Mouse (Mus musculus) A20 (cell line): Measurements from ENCODE around the gene Pom121l2.

Experiments
- DNase-seq: peaks from one replicate; pipeline ENCODE4 v3.0.0-alpha.2; 2011; ENCODE audit warnings: low read depth, low spot score

The Pom121l2 gene

DNA sequence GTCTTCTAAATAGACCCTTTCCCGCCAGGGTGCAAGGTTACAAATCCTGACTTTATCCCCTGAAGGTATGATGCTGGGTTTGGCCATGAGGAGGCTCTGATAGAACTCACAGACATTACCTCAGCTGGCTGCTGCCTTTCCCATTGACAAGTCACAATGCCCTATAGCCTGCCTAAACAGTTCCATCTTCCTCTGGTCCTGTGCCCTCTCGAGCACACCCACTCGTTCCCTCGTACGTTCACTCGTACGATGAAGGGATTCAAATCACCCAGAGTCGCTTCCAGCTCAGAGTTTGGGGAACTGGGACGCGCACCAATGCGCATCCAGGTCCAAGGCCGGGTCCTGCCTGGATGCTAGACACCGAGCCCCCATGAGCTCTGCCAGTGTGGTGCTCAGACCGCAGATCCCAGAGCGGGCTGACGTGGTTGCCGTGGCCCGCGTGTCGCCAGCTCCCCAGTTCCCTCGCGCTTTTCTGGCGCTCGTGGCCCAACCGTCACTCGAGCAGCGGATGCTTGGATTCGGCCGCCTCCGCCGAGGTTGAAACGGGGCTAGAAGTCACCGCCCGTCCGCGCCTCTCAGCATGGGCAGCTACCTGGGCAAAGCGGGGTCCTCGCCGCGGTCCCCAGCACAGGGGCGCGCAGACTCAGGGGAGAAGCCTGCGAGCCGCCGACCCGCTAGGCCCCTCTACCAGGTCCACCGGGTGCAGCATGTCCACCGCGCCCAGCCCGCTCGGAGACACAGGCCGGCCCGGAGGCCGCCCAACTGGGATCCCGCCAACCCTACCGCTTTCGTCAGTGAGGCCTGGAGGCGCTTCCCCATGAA lies at the start of gene Pom121l2:
Pom121l2 (plus strand) TSS at position 214 of the 822 bp plus-strand sequence.
- no peak for DNase-seq

DNA sequence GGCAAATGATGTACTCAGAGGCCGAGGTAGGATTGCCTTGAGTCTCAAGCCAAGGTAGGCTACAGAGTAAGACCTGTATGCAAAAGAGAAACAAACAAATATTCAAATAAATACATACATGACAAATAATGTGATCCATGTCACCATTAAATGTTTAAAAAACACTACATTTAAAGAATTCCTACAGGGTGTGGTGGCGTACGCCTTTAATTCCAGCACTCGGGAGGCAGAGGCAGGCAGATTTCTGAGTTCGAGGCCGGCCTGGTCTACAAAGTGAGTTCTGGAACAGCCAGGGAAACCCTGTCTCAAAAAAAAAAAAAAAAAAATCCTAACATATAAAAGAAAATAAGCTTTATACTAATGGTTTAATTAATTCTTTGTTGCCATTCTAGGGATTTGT lies 49.3 kb upstream of the Pom121l2 start:
- no peak for DNase-seq

DNA sequence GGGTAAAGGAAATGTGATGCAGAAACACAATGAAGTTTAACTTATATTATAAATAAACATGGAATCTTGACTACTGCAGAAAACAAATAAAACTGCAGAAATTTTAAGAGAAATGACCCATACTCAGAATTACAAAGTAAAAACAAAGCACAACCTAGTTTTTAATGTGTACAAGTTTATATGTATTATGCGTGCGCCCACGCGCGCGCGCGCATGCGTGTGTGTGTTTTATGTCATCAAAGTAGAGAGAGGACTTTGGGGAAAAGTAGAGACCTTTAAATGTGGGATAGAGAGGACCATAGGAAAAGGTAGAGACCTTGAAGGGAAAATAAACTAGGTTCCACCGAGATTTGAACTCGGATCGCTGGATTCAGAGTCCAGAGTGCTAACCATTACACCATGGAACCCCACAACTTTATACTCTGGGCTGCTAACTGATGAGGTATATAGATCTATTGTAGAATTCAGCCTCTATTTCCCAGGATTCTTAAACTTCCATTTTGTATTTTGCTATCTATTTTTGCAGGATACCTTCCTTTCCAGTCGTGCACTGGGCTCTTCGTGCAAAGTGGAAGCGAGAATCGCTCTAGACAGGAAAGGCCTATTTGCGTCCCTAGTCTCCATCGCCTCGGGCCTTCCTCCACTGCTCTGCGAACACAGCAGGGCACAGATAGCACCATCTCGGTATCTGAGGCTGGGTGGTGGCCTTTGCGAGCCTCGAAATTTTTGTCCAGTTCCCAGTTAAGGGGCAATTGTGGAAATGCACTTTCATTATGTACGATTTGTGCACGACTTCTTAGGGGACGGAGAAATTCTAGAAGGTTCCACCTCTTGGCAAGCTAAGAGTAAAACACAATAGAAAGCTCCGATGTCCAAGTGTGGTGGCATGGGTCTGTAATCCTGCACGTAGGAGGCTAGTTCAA lies 47.1 kb upstream of the Pom121l2 start:
- DNase-seq = no peak

DNA sequence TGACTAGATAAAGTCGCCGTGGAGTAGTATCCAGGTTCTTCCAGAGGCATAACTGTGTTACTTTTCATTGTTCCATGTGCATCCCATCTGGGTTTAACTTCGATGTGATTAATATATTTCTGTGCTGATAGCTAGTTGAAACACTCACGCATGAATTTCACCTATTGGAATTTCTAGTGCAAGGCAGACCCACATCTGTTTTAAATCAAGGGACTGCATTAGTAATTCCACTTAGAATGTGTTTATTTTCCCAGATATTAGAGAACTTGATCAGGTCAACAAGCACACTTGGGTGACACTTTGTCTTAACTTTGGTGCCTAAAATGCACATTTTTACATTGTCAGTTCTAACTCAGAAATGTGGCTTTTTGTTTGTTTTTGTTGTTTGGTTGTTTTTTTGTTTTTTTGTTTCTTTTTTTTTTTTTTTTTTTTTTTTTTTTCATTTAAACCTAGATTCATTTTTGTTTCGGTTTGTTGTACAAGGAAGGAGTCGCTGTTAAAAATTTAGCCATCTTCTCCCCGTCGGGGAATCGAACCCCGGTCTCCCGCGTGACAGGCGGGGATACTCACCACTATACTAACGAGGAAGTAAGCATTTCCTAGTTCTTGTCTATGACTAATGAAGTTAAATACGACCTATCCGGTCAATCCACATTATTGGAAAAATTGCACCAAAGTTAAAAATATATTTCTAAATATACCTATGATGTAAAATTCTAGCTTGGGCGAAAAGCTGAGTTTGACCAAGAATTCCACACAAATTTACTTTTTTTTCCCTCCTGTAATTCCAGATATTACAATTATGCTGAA lies 45.8 kb upstream of the Pom121l2 start:
- DNase-seq = peak; percentile 68

DNA sequence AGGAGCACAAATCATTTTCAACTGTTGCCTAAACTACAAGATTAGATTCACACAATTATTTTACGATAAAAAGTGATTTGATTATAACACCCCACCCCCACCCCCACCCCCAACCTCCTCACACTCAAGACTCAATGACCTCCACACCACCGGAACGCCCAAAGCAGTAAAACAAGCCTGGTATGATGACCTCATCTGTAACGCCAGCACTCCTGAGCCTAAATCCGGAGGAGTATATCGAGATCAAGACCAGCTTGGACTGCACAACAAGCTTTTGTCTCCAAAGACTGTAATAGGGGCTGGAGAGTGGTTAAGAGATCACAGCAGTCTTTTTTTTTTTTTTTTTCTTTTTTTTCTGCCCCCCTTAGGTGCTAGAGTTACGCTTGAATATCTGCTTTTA lies 45.2 kb upstream of the Pom121l2 start:
- peak; percentile 56 for DNase-seq

DNA sequence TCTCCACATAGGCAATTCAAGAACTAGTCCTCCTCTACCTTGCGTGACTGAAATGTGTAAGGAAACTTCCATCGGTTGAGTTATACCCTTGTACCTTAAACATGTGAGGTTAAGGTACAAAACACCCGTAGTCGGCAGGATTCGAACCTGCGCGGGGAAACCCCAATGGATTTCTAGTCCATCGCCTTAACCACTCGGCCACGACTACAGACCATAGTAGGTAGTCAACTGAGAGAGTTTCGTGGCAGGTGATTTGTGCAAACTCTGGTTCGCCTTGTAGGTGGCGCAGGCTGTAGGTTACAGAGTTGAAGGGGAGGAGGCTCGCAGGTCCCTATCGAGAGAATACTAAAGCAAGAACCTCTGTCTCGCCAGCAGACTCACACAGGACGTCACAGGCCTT lies 44.0 kb upstream of the Pom121l2 start:
- DNase-seq = peak; percentile 89

DNA sequence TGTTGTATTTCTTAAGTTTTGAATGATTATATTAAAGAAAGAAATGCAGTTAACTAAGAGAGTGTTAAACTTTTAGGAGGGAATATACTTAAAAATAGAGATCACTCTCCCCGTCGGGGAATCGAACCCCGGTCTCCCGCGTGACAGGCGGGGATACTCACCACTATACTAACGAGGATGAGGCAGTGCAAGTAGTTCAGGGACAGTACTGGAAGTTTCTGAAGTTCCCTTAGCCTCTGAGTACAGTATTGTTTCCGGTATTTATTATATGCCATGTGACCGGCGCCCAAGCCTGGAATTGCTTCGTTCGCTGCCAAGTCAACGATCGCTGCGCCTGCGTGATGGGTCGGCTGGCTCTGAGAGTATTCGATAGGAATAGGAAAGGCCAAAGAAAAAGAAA lies 40.8 kb upstream of the Pom121l2 start:
- peak; percentile 90 for DNase-seq

DNA sequence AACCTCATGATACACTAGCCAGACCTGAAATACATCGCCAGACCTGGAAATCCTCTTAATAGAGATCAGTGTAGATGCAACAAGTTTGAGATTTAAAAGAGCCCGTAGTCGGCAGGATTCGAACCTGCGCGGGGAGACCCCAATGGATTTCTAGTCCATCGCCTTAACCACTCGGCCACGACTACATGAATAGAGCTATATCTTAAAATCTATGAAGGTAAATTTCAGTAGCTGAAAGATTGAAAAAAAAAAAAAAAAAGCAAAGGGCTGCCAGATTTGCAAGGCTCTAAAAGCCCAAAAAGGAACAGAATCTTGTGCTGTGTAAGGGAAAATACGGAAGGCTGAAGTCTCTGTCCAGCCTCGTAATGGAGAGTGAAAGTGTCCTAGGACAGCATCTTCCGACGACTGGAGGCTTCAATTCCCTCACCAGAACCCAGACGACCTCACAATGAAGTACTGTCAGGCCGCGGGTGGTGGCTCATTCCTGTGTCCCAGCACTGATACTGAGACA lies 40.1 kb upstream of the Pom121l2 start:
- peak; percentile 88 for DNase-seq

DNA sequence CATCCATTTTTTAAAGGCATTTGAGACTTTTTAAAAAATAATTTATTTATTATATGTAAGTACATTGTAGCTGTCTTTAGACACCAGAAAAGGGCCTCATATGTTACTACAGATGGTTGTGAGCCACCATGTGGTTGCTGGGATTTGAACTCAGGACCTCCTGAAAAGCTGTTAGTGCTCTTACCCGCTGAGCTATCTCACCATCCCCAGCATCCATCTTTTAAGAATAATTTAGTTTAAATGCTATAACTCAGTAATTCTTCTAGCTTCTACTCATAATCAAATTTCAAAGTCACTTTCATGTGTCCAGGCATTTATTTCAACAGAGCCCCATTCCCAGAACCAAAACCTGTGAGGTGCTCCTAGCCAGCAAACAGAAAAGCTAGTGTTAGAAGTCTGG lies 37.4 kb upstream of the Pom121l2 start:
- no peak for DNase-seq

DNA sequence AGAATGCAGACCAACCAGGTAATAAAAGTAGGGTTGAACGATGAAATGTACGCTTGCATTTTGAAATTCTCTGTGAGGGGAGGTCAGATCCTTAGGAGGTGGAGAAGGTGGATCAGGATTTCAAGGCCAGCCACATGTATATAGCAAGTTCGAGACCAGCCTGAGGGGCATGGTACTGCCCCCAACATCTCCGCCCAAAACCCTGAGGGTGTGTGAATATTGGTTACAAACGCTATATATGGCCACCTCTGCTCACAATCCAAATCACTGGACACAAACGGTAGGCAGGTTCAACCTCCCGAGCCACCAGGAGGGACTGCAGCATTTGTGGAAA lies 36.4 kb upstream of the Pom121l2 start:
- no peak for DNase-seq

DNA sequence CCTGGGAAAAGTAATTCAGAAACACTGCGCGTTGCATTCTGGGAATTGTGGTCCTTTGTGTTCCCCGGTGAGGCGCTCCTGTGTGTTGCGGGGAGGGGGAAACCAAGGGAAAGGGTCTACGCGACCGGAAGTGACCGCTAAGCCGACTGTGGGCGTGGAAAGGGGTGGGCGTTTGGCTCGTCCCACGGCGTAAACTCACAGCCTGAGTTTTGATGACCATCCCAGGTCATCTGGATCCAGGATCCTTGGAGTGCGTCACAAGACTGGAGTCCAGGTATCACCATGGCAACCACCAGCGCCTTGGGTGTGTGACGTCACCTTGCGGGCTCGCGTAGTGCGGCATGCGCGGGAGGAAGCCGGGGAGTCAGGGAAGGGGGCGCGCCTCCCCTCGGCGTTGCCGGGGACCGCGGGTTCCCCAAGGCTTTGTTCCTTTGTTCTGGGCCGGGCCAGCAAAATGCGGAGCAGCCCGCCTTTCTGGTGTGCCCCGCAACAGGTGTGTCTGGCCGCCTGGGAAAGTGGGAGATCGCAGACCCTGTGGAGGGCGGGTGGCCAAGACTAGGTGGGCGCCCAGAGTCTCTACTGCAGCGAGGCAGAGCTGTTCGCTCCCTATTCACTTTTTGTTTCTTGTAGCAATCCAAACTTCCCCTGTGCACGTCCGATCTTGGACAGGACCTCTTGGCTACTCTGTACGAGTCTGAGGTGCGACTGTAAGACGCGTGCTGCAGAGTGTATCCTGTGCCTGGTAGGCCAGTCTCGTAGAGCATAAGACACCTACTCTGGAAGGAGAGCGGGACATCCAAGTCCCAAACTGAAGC lies 35.9 kb upstream of the Pom121l2 start, which contains the start of gene Zfp184:
Zfp184 (plus strand) TSS at position 169 of the 815 bp plus-strand sequence.
- DNase-seq = peak; percentile 95

DNA sequence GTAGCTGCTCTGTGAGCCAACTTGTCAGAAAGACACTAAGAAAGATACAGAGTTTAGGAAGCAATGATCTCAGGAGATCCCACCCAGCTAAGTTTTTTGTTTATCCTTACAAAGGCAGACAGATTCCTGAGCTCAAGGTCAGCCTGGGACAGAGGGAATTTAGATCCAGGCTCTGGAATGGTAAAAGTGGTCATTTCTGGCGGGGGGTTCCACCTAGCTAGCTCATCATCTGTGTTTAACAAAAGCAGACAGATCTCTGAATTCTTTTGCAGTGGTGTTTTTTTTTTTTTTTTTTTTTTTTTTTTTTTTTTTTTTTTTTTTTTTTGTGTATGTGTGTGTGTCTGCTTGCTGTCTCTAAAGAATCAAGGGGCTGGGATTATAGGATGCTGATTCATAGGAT lies 11.7 kb upstream of the Pom121l2 start:
- DNase-seq = no peak

DNA sequence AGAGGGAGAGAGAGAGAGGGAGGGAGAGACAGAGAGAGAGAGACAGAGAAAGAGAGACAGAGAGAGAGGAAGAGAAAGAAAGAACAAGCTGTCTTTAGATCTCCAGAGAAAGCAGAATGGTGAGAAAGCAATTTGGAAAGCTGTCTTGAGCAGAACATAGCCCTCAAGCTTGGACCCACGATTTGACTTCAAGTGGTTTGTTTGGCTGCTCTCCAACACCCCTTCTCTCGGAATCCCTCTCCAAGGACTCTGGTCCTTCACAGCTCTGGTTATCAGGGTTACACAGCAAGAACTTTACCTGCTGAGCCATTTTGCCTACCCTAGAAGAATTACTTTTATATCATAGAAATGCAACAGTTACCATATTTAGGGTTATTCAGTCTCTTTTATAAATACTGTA lies 11.2 kb upstream of the Pom121l2 start:
- DNase-seq = no peak

DNA sequence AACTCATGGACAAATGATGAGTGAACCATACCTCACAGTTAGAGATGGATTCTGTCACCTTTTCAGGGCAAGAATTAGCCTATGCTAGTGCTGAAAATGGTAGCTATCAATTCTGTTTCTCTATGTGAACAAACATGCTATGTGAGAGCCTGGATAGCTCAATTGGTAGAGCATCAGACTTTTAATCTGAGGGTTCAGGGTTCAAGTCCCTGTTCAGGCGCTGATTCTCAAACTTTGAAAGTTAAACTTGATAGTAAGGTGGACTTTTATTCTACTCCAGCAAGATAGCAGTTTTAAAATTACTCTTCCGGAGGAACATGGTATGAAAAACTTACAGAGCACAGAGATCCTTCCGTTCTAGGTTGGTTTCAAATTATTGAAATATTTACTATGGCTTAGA lies 9.4 kb upstream of the Pom121l2 start:
- DNase-seq = peak; percentile 30

DNA sequence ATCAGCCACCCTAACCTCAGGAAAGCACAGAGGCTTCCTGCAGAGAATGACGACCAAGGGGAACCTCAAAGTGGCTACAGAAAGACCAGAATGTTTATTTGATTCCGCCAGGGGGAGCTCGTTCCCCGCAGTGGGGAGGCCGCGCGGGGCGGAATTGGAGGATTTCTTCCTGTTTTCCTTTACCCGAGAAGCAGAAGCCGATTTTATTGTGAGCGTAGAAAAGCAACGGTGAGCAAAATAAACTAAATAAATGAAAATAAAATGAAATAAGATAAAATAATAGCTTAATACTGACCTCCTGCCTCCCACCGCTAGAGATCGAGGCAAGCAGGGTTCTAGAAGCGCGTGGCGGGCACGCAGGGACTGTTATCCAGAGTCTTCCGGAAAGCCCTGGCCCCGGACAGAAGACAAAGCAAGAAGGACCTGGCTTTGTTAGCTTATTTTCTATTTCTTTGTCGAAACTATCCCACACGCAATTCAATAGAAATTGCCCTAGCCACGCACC lies 6.7 kb upstream of the Pom121l2 start:
- DNase-seq = peak; percentile 95

DNA sequence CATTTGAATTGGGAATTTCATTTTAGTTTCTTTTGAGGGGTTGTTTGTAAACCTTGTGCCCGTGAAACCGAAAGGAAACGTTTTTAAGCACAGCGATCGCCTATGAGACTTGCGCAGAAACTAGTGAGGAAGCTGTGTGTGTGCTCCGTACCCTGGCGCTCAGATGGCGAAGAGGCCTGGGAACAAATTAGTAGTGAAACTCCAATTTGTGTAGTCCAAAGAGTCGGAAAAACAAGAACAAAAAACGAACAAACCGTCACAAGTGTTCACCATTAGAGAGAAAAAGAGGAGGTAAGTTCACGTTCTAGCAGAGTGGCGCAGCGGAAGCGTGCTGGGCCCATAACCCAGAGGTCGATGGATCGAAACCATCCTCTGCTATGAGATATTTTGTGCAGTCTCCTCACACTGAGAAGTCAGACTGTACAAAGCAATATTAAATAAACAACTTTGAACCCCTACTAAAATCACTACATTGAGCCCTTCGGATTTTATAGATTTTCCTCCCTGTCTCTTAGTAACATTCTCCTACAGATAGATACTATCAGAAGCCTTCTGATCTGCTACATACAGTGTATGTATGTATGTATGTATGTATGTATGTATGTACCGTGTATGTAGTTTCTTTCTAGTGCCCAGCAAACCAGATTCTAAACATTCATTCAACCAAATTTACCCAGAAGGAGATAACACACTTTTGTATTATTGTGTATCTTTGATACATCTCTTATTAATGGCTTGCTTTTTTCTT lies 6.1 kb upstream of the Pom121l2 start:
- peak; percentile 89 for DNase-seq

DNA sequence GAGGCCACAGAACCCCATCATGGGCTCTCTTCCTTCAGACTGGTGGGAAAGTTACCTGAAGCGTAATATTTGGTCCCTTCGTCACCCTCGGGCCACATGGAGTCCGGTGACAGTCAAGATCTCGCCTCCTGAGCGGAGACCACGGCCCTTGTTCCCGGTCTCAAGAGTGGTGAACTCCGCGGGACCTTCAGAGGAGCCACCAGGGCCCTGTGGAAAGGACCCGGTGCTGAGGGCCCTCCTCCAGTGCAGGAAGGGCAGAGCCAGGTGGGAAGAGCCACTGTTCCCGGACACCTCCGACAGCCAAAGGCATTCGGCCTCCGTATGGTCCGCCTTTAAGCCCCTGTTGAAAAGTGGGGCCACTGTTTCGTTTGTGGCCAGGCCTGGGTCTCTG lies 804 bp downstream of the Pom121l2 start:
- DNase-seq = no peak

DNA sequence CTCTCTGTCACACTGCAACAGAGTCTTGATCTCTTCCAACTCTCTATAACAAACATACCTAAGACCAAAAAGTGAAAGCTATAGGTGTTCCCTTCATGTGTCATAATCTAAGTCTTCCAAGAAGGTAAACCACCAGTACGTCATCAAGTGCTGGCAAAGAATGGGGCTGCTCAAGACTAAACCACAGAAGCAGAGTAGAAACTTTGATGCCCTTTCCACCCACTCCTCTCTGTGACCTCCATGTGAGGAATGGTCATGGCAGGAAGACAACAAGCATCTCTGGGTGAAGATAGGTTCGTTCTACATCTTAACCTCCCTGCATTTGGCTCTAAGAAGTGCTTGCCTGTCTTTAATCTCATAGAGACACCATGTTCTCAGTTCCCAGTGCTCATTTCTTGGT lies 3.5 kb downstream of the Pom121l2 start:
- DNase-seq = no peak

DNA sequence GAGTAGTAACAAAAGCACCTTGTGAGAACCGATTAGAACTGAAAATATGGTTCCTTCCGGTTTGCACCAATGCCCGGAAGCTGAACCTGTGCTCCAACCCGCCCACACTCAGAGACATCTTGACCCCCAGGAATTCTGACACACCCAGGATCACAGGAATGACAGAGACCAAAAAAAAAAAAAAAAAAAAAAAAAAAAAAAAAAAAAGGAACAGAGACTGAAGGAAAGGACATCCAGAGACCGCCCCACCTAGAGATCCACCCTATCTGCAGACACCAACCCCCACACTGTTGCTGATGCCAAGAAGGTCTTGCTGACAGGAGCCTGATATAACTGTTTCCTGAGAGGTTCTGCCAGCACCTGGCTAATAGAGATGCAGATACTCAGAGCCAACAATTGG lies 11.6 kb downstream of the Pom121l2 start:
- DNase-seq = no peak
